Mouse (Mus musculus): Measurements from ENCODE around the gene D730048I06Rik. TPM values are rescaled to one million over a fixed set of nuclear protein-coding genes. Genes with fewer than 3 reads are reported as not detected.
"Not testable (repeated sequence)": the region's sequence is repeated elsewhere in the genome, so short reads cannot be mapped to it uniquely, and the experiment has no call there.

Gene D730048I06Rik
- not detected for polyA plus RNA-seq (2017; shearing (Covaris generic))

GRCm38 (mm10) chr9:35790001-35790400, at the start of gene D730048I06Rik, which contains the start of gene Gm27235:
D730048I06Rik (minus strand) TSS chr9:35790112.
Gm27235 (minus strand) TSS chr9:35790101.
- no peak for ATAC-seq

- not testable (repeated sequence) for ATAC-seq
Observed at GRCm38 (mm10) chr9:35817881-35818280, 28.0 kb upstream of the D730048I06Rik start.

GRCm38 (mm10) chr9:35798146-35798545, 8.2 kb upstream of the D730048I06Rik start:
- ATAC-seq: no peak

- no peak for ATAC-seq
Observed at GRCm38 (mm10) chr9:35778009-35778408, 11.9 kb downstream of the D730048I06Rik start, which contains the start of gene Gm17727. Gm17727 (minus strand) TSS chr9:35778109.

GRCm38 (mm10) chr9:35756843-35757242, 33.1 kb downstream of the D730048I06Rik start:
- no peak for ATAC-seq

- ATAC-seq: no peak
Observed at GRCm38 (mm10) chr9:35740749-35741148, 49.2 kb downstream of the D730048I06Rik start, which contains the start of gene Gm17677. Gm17677 (plus strand) TSS chr9:35741049.

Other genes with a start within 250 kb of the D730048I06Rik start
- under 1 TPM; 0.11 to 0.26 (median 0.14) TPM for gene Ddx25, start 231.6 kb downstream of the D730048I06Rik start, polyA plus RNA-seq (2017; shearing (Covaris generic))
- gene Pus3, start 231.5 kb downstream of the D730048I06Rik start, polyA plus RNA-seq (2017; shearing (Covaris generic)): 10 to 100 TPM; 16.9 to 27.8 (median 19.5) TPM
- gene Pate2, start 219.8 kb downstream of the D730048I06Rik start, polyA plus RNA-seq (2017; shearing (Covaris generic)): not detected
- gene Hyls1, start 219.7 kb downstream of the D730048I06Rik start, polyA plus RNA-seq (2017; shearing (Covaris generic)): 10 to 100 TPM in 1 of 3 experiments, 1 to 10 TPM in 2; 4.9 to 16.2 (median 5.7) TPM
- not detected for gene Pate4, start 178.2 kb downstream of the D730048I06Rik start, polyA plus RNA-seq (2017; shearing (Covaris generic))
- not detected for gene Pate3, start 141.9 kb downstream of the D730048I06Rik start, polyA plus RNA-seq (2017; shearing (Covaris generic))
- not detected for gene Pate1, start 102.7 kb downstream of the D730048I06Rik start, polyA plus RNA-seq (2017; shearing (Covaris generic))
- gene Gm17677, start 49.1 kb downstream of the D730048I06Rik start, polyA plus RNA-seq (2017; shearing (Covaris generic)): not detected
- not detected for gene Gm17727, start 12.0 kb downstream of the D730048I06Rik start, polyA plus RNA-seq (2017; shearing (Covaris generic))
- gene Gm27235, start within 50 bp of the D730048I06Rik start, polyA plus RNA-seq (2017; shearing (Covaris generic)): not detected
- not detected for gene 9230110F15Rik, start 54.0 kb upstream of the D730048I06Rik start, polyA plus RNA-seq (2017; shearing (Covaris generic))
- gene 9230113P08Rik, start 118.3 kb upstream of the D730048I06Rik start, polyA plus RNA-seq (2017; shearing (Covaris generic)): not detected

All from inflammation-experienced regulatory T-cells, adult 6 months (primary cell).